Comparison of ENCODE assay signal across 25 mouse cellular contexts in genomic region chr9:111003279-111003678, GRCm38 (mm10). TPM values are rescaled to one million over a fixed set of nuclear protein-coding genes. Genes with fewer than 3 reads are reported as not detected.
DNase-seq lines count a peak whose midpoint lies in the region; ATAC-seq and TF ChIP-seq lines count a peak whose summit lies in the region.
"Had no signal": no experiment of that assay in that cellular context is flagged by ENCODE, and none has a peak within 500 bp of the region (broad histone marks: within the 10 kb centered on the region; RNA-seq: fewer than 3 reads in every experiment).

No protein-coding gene starts in this region.

- no peak for TF ChIP-seq POLR2A in CH12.LX (IDR thresholded peaks at IDR 0.05; ENCODE audit: low read depth, low read length)

- H3K9me3 ChIP-seq in liver, postnatal 0 days (ENCODE audit: low read length): no peaks in the 10 kb centered on the region
- no peaks in the 10 kb centered on the region for H3K9me3 ChIP-seq in CH12.LX (replicated peaks; ENCODE audit: low read length)
- no peaks in the 10 kb centered on the region for H3K9me3 ChIP-seq in stomach, postnatal 0 days (ENCODE audit: control insufficient read depth, low read length)
- H3K9me3 ChIP-seq: embryonic facial prominence, embryonic 12.5 days; forebrain, embryonic 15.5 days; heart, embryonic 10.5 days; hindbrain, embryonic 12.5 days had no signal

- no peak overlapping the region for H3K9ac ChIP-seq in liver, postnatal 0 days (replicated peaks)
- no peak overlapping the region for H3K9ac ChIP-seq in CH12.LX (ENCODE audit: insufficient read depth, low read depth)
- H3K9ac ChIP-seq in stomach, postnatal 0 days (ENCODE audit: low read length): no peak overlapping the region
- H3K9ac ChIP-seq: embryonic facial prominence, embryonic 12.5 days; forebrain, embryonic 15.5 days; hindbrain, embryonic 12.5 days had no signal

- H3K79me2 ChIP-seq in CH12.LX (replicated peaks; ENCODE audit: control insufficient read depth, extremely low read depth, insufficient read depth, poor library complexity, severe bottlenecking): no peaks in the 10 kb centered on the region

- no peaks in the 10 kb centered on the region for H3K36me3 ChIP-seq in liver, postnatal 0 days (replicated peaks; ENCODE audit: insufficient read depth, low read length)
- H3K36me3 ChIP-seq in CH12.LX (replicated peaks in 1 of 2; ENCODE audit: control insufficient read depth in 1 of 2, insufficient read depth in 1 of 2, low read length in 1 of 2): no peaks in the 10 kb centered on the region
- no peaks in the 10 kb centered on the region for H3K36me3 ChIP-seq in stomach, postnatal 0 days (ENCODE audit: control insufficient read depth, insufficient read depth, low read length)
- H3K36me3 ChIP-seq: embryonic facial prominence, embryonic 12.5 days; forebrain, embryonic 15.5 days; heart, embryonic 10.5 days; hindbrain, embryonic 12.5 days had no signal

- H3K4me1 ChIP-seq in liver, postnatal 0 days (ENCODE audit: insufficient read depth): peaks cover 6% of the 10 kb centered on the region
- H3K4me1 ChIP-seq in CH12.LX (ENCODE audit: control insufficient read depth in 1 of 2, insufficient read depth in 2 of 2): peaks cover 7 to 27% of the 10 kb centered on the region in 2 experiments
- no peaks in the 10 kb centered on the region for H3K4me1 ChIP-seq in stomach, postnatal 0 days (replicated peaks; ENCODE audit: control insufficient read depth, insufficient read depth)
- H3K4me1 ChIP-seq: embryonic facial prominence, embryonic 12.5 days; forebrain, embryonic 15.5 days; hindbrain, embryonic 12.5 days had no signal

- no peaks in the 10 kb centered on the region for H3K27me3 ChIP-seq in liver, postnatal 0 days (ENCODE audit: insufficient read depth, low read length)
- H3K27me3 ChIP-seq in CH12.LX (replicated peaks): no peaks in the 10 kb centered on the region
- H3K27me3 ChIP-seq in stomach, postnatal 0 days (ENCODE audit: control insufficient read depth, insufficient read depth, low read length): no peaks in the 10 kb centered on the region
- H3K27me3 ChIP-seq: embryonic facial prominence, embryonic 12.5 days; forebrain, embryonic 15.5 days; hindbrain, embryonic 12.5 days had no signal

- no peak for TF ChIP-seq CTCF in liver, postnatal 0 days (IDR thresholded peaks at IDR 0.05; ENCODE audit: low read depth)
- no peak for TF ChIP-seq CTCF in CH12.LX (conservative IDR thresholded peaks at IDR 0.05 in 1 of 2, IDR thresholded peaks at IDR 0.05 in 1 of 2; ENCODE audit: low read depth in 2 of 2, low read length in 2 of 2)
- TF ChIP-seq CTCF in stomach, postnatal 0 days (IDR thresholded peaks at IDR 0.05; ENCODE audit: low read depth): no peak

- in situ Hi-C loops in CH12.LX (cut with MboI; ENCODE audit: low pct_ligation_motif_present, low pct_unique_long_range_greater_than_20kb, low sequenced_read_pairs): no loop called here

- H3K27ac ChIP-seq in liver, postnatal 0 days (ENCODE audit: low read depth): no peak overlapping the region
- no peak overlapping the region for H3K27ac ChIP-seq in CH12.LX (ENCODE audit: insufficient read depth, low read depth)
- no peak overlapping the region for H3K27ac ChIP-seq in stomach, postnatal 0 days (replicated peaks)
- H3K27ac ChIP-seq: embryonic facial prominence, embryonic 12.5 days; forebrain, embryonic 15.5 days; heart, embryonic 10.5 days; hindbrain, embryonic 12.5 days had no signal

- DNase-seq in liver, postnatal 0 days: no peak
- DNase-seq in liver (no peak), CH12.LX (ENCODE audit: extremely low read depth) (no peak)
- no peak for DNase-seq in lung, postnatal 14 days
- no peak for DNase-seq in stomach, postnatal 0 days (ENCODE audit: low spot score)
- DNase-seq in layer of hippocampus, postnatal 36 days: no peak
- DNase-seq: adrenal gland, postnatal 14 days; cerebellum, adult 11-12 months; cerebellum, adult 9-10 months; cerebellum, postnatal 25 days; gastrocnemius, postnatal 10 days; heart, adult 18-20 months; heart, postnatal 10 days; heart, postnatal 4 days had no signal

- TF ChIP-seq EP300 in liver, postnatal 0 days (IDR thresholded peaks at IDR 0.05; ENCODE audit: low read depth): no peak
- no peak for TF ChIP-seq EP300 in CH12.LX (IDR thresholded peaks at IDR 0.05; ENCODE audit: low read length)
- TF ChIP-seq EP300 in stomach, postnatal 0 days (optimal IDR thresholded peaks at IDR 0.05): no peak

- dilution Hi-C loops in CH12.LX (cut with MboI; ENCODE audit: extremely low pct_ligation_motif_present, extremely low pct_unique_long_range_greater_than_20kb, low sequenced_read_pairs): no loop called here

- H3K4me3 ChIP-seq in liver, postnatal 0 days (ENCODE audit: low read depth, low read length): no peak overlapping the region
- H3K4me3 ChIP-seq in CH12.LX (replicated peaks in 1 of 3; ENCODE audit: low read depth in 2 of 3, low read length in 2 of 3, poor library complexity in 1 of 3): peak overlapping the region in 1 of 3 experiments; percentile 19
- no peak overlapping the region for H3K4me3 ChIP-seq in stomach, postnatal 0 days (ENCODE audit: low read depth, low read length)
- H3K4me3 ChIP-seq: embryonic facial prominence, embryonic 12.5 days; forebrain, embryonic 15.5 days; heart, embryonic 10.5 days; hindbrain, embryonic 12.5 days had no signal

- 65% methylated on average over 9 of the region's 9 CpGs for WGBS in liver, postnatal 0 days (ENCODE audit: insufficient replicate concordance)
- 87% methylated on average over 9 of the region's 9 CpGs for WGBS in stomach, postnatal 0 days

- peak; percentile 47 for ATAC-seq in liver, postnatal 0 days
- ATAC-seq in inflammation-experienced regulatory T-cells, adult 6 months: peak; percentile 78
- ATAC-seq in stomach, postnatal 0 days (ENCODE audit: low FRiP score, low TSS enrichment): no peak
- ATAC-seq: forebrain, embryonic 15.5 days; hindbrain, embryonic 16.5 days had no signal

- no peak for TF ChIP-seq RAD21 in CH12.LX (IDR thresholded peaks at IDR 0.05; ENCODE audit: low read depth, low read length)

- H3K4me2 ChIP-seq in liver, postnatal 0 days (ENCODE audit: low read depth, low read length): 0 out of 2 replicates have a peak overlapping the region, but pooled peaks have one; percentile 26
- peak overlapping the region; percentile 69 for H3K4me2 ChIP-seq in CH12.LX (ENCODE audit: insufficient read depth, low read depth, poor library complexity, severe bottlenecking)
- no peak overlapping the region for H3K4me2 ChIP-seq in stomach, postnatal 0 days (replicated peaks; ENCODE audit: low read depth)
- H3K4me2 ChIP-seq: embryonic facial prominence, embryonic 12.5 days; forebrain, embryonic 15.5 days; hindbrain, embryonic 12.5 days had no signal

TF ChIP-seq in CH12.LX, 34 proteins besides CTCF, POLR2A, EP300 and RAD21 (continues in another document):
- TF ChIP-seq BHLHE40 (IDR thresholded peaks at IDR 0.05; ENCODE audit: low read depth, low read length) (peak; percentile 86), NRF1 (IDR thresholded peaks at IDR 0.05; ENCODE audit: low read depth, low read length) (no peak), ZNF384 (IDR thresholded peaks at IDR 0.05; ENCODE audit: low read depth, low read length) (no peak), PAX5 (IDR thresholded peaks at IDR 0.05; ENCODE audit: low read length) (no peak)

RNA-seq across cellular contexts. Expression of gene Rtp3, which starts 12.9 kb away (rescaled TPM):
- polyA plus RNA-seq in liver, postnatal 0 days (2015; fragmentation: Nextera tagmentation; extraction: Ambion mirVana): 11.6 and 14.6 TPM in 2 replicates
- not detected in 2 replicates for total RNA-seq in CH12.LX (2012; rRNA removed)
- not detected in 2 replicates for total RNA-seq in CH12.LX (2014; rRNA removed)
- polyA plus RNA-seq in CH12.LX (2012; ENCODE audit: insufficient read length, low read depth): not detected in 2 replicates
- not detected for polyA plus RNA-seq in inflammation-experienced regulatory T-cells, adult 6 months (2017; shearing (Covaris generic))
- 0.11 TPM in 1 of 2 replicates, not detected in the other for polyA plus RNA-seq in stomach, postnatal 0 days (2015; fragmentation: Nextera tagmentation; extraction: Ambion mirVana)
- total RNA-seq in layer of hippocampus, postnatal 36 days (2021): under 1 TPM; 0.18 to 0.32 TPM
- polyA plus RNA-seq: embryonic facial prominence, embryonic 12.5 days; forebrain, embryonic 11.5 days; forebrain, embryonic 15.5 days; heart, embryonic 14.5 days; hindbrain, embryonic 12.5 days; hindbrain, embryonic 16.5 days had no signal

RNA-seq across cellular contexts. Expression of gene Ltf, which starts 15.8 kb away (rescaled TPM):
- polyA plus RNA-seq in liver, postnatal 0 days (2015; fragmentation: Nextera tagmentation; extraction: Ambion mirVana): 235 and 247 TPM in 2 replicates
- total RNA-seq in CH12.LX (2012; rRNA removed) (0.04 TPM in 1 of 2 replicates, not detected in the other), CH12.LX (2014; rRNA removed) (0.08 and 0.31 TPM in 2 replicates)
- 0.50 TPM in 1 of 2 replicates, not detected in the other for polyA plus RNA-seq in CH12.LX (2012; ENCODE audit: insufficient read length, low read depth)
- 1 to 10 TPM in 1 of 3 experiments, not detected in 2; 2.5 TPM for polyA plus RNA-seq in inflammation-experienced regulatory T-cells, adult 6 months (2017; shearing (Covaris generic))
- polyA plus RNA-seq in stomach, postnatal 0 days (2015; fragmentation: Nextera tagmentation; extraction: Ambion mirVana): 76.3 and 95.6 TPM in 2 replicates
- under 1 TPM; 0.30 to 0.63 TPM for total RNA-seq in layer of hippocampus, postnatal 36 days (2021)
- total RNA-seq: ES-E14 had no signal
- polyA plus RNA-seq: cortical plate, adult 2 months had no signal

RNA-seq across cellular contexts. Expression of gene Lrrc2, which starts 51.9 kb away (rescaled TPM):
- 0.13 and 0.38 TPM in 2 replicates for polyA plus RNA-seq in liver, postnatal 0 days (2015; fragmentation: Nextera tagmentation; extraction: Ambion mirVana)
- total RNA-seq in CH12.LX (2012; rRNA removed) (1.0 and 1.6 TPM in 2 replicates), CH12.LX (2014; rRNA removed) (3.6 and 3.8 TPM in 2 replicates)
- 1.5 and 1.6 TPM in 2 replicates for polyA plus RNA-seq in CH12.LX (2012; ENCODE audit: insufficient read length, low read depth)
- polyA plus RNA-seq in inflammation-experienced regulatory T-cells, adult 6 months (2017; shearing (Covaris generic)): under 1 TPM in 2 of 3 experiments, not detected in 1; 0.20 to 0.42 TPM
- polyA plus RNA-seq in stomach, postnatal 0 days (2015; fragmentation: Nextera tagmentation; extraction: Ambion mirVana): 0.07 and 0.08 TPM in 2 replicates
- total RNA-seq in layer of hippocampus, postnatal 36 days (2021): 1 to 10 TPM; 1.3 to 1.5 TPM

RNA-seq across cellular contexts. Expression of gene Ccrl2, which starts 54.0 kb away (rescaled TPM):
- 7.4 and 8.4 TPM in 2 replicates for polyA plus RNA-seq in liver, postnatal 0 days (2015; fragmentation: Nextera tagmentation; extraction: Ambion mirVana)
- total RNA-seq in CH12.LX (2012; rRNA removed) (5.2 and 13.0 TPM in 2 replicates), CH12.LX (2014; rRNA removed) (7.9 and 9.0 TPM in 2 replicates)
- polyA plus RNA-seq in CH12.LX (2012; ENCODE audit: insufficient read length, low read depth): 4.0 and 5.3 TPM in 2 replicates
- polyA plus RNA-seq in inflammation-experienced regulatory T-cells, adult 6 months (2017; shearing (Covaris generic)): 10 to 100 TPM; 15.0 to 18.1 (median 17.3) TPM
- 1.8 and 2.0 TPM in 2 replicates for polyA plus RNA-seq in stomach, postnatal 0 days (2015; fragmentation: Nextera tagmentation; extraction: Ambion mirVana)
- total RNA-seq in layer of hippocampus, postnatal 36 days (2021): under 1 TPM; 0.86 to 0.90 TPM

RNA-seq across cellular contexts. Expression of gene Tdgf1, which starts 57.3 kb away (rescaled TPM):
- polyA plus RNA-seq in liver, postnatal 0 days (2015; fragmentation: Nextera tagmentation; extraction: Ambion mirVana): not detected in 2 replicates
- not detected in 2 replicates for total RNA-seq in CH12.LX (2012; rRNA removed)
- not detected in 2 replicates for total RNA-seq in CH12.LX (2014; rRNA removed)
- not detected in 2 replicates for polyA plus RNA-seq in CH12.LX (2012; ENCODE audit: insufficient read length, low read depth)
- 1 to 10 TPM in 2 of 3 experiments, under 1 TPM in 1; 0.73 to 2.6 (median 2.5) TPM for polyA plus RNA-seq in inflammation-experienced regulatory T-cells, adult 6 months (2017; shearing (Covaris generic))
- polyA plus RNA-seq in stomach, postnatal 0 days (2015; fragmentation: Nextera tagmentation; extraction: Ambion mirVana): 0.07 TPM in 1 of 2 replicates, not detected in the other
- total RNA-seq in layer of hippocampus, postnatal 36 days (2021): under 1 TPM; 0.22 to 0.33 TPM
- total RNA-seq: adrenal gland, postnatal 14 days; gastrocnemius, postnatal 10 days; gastrocnemius, postnatal 4 days; heart, adult 18-20 months; heart, postnatal 10 days; heart, postnatal 4 days had no signal
- polyA plus RNA-seq: embryonic facial prominence, embryonic 12.5 days; forebrain, embryonic 11.5 days; forebrain, embryonic 15.5 days; heart, embryonic 14.5 days; hindbrain, embryonic 12.5 days had no signal

Comparison
In these comparisons a context has a peak if more than half of its experiments do, and no peak if none do; other contexts are left out.
1. RNA of gene Rtp3, which starts 12.9 kb away (polyA plus RNA-seq): 11.6 to 14.6 TPM in liver, postnatal 0 days; 0.11 TPM in stomach, postnatal 0 days, not detected in CH12.LX and not detected in inflammation-experienced regulatory T-cells, adult 6 months; every median in the first group is over 10 times any median in the second.
2. RNA of gene Ltf, which starts 15.8 kb away (polyA plus RNA-seq): 235 to 247 TPM in liver, postnatal 0 days and 76.3 to 95.6 TPM in stomach, postnatal 0 days; 0.50 TPM in CH12.LX and 2.5 TPM in inflammation-experienced regulatory T-cells, adult 6 months; every median in the first group is over 10 times any median in the second.